Mouse (Mus musculus) lung, postnatal 0 days (tissue): ENCODE results near the gene Meis2.

Source experiments
- CTCF ChIP-seq: IDR thresholded peaks from 2 replicates; pipeline ENCODE4 v1.5.1; 2016; ENCODE audit warnings: antibody characterized with exemption, mild to moderate bottlenecking
- EP300 ChIP-seq: IDR thresholded peaks from 2 replicates; pipeline ENCODE4 v1.6.1; 2016; ENCODE audit warnings: antibody characterized with exemption, mild to moderate bottlenecking, control low read depth

GRCm38 (mm10) chr2:116074061-116074460, 8.4 kb upstream of the Meis2 start:
- TF ChIP-seq CTCF (no peak), EP300 (no peak)
